Mouse (Mus musculus) Muller cell, postnatal 12 days (primary cell): ENCODE results near the gene Ggta1.

Source experiments
- DNase-seq: peaks from one replicate; pipeline ENCODE4 v3.0.0-alpha.2; 2015; ENCODE audit errors: inconsistent ontology term

Ggta1 gene

GRCm38 (mm10) chr2:35462791-35463281, at the start of gene Ggta1:
Gene Ggta1, minus strand, starts transcription at chr2:35463231.
- no peak for DNase-seq

- no peak for DNase-seq
Observed at GRCm38 (mm10) chr2:35512226-35512625, 49.2 kb upstream of the Ggta1 start.

- DNase-seq, result no peak
Observed at GRCm38 (mm10) chr2:35510920-35511319, 47.9 kb upstream of the Ggta1 start.

GRCm38 (mm10) chr2:35509888-35510287, 46.9 kb upstream of the Ggta1 start:
- DNase-seq, result no peak

GRCm38 (mm10) chr2:35509343-35509667, 46.3 kb upstream of the Ggta1 start:
- DNase-seq, result no peak

- peak; percentile 67 for DNase-seq
Observed at GRCm38 (mm10) chr2:35508597-35509342, 45.7 kb upstream of the Ggta1 start.

GRCm38 (mm10) chr2:35507191-35507511, 44.1 kb upstream of the Ggta1 start:
- no peak for DNase-seq

- no peak for DNase-seq
Observed at GRCm38 (mm10) chr2:35506311-35507190, 43.5 kb upstream of the Ggta1 start.

- no peak for DNase-seq
Observed at GRCm38 (mm10) chr2:35505519-35506286, 42.7 kb upstream of the Ggta1 start.

GRCm38 (mm10) chr2:35504417-35504776, 41.4 kb upstream of the Ggta1 start:
- DNase-seq, result no peak

- DNase-seq, result no peak
Observed at GRCm38 (mm10) chr2:35503723-35504416, 40.8 kb upstream of the Ggta1 start.

GRCm38 (mm10) chr2:35503021-35503722, 40.1 kb upstream of the Ggta1 start:
- DNase-seq, result no peak

- DNase-seq, result no peak
Observed at GRCm38 (mm10) chr2:35502561-35502960, 39.5 kb upstream of the Ggta1 start.

- DNase-seq, result no peak
Observed at GRCm38 (mm10) chr2:35499474-35499873, 36.4 kb upstream of the Ggta1 start.

- DNase-seq, result no peak
Observed at GRCm38 (mm10) chr2:35498961-35499360, 35.9 kb upstream of the Ggta1 start.

GRCm38 (mm10) chr2:35497662-35498196, 34.7 kb upstream of the Ggta1 start:
- no peak for DNase-seq

- no peak for DNase-seq
Observed at GRCm38 (mm10) chr2:35496279-35497013, 33.4 kb upstream of the Ggta1 start.

- no peak for DNase-seq
Observed at GRCm38 (mm10) chr2:35495486-35496278, 32.7 kb upstream of the Ggta1 start.

- no peak for DNase-seq
Observed at GRCm38 (mm10) chr2:35493566-35493965, 30.5 kb upstream of the Ggta1 start.
